Mouse (Mus musculus) forebrain, embryonic 10.5 days (tissue): ENCODE measurements around the gene Pgls. TPM values are rescaled to one million over a fixed set of nuclear protein-coding genes. Genes with fewer than 3 reads are reported as not detected.

Experiments
- DNase-seq: peaks from one replicate; pipeline ENCODE4 v3.0.0-alpha.2; 2017; ENCODE audit warnings: low spot score; ENCODE audit errors: extremely low spot score
- H3K27ac ChIP-seq: fragments of 300-500 bp; sonication (generic); 2 replicates; pipeline ENCODE4 v1.5.1; 2016; ENCODE audit warnings: mild to moderate bottlenecking
- H3K27me3 ChIP-seq: fragments of 300-500 bp; sonication (generic); 2 replicates; pipeline ENCODE4 v1.6.1; 2016; ENCODE audit warnings: mild to moderate bottlenecking; ENCODE audit not compliant: poor library complexity, severe bottlenecking
- H3K36me3 ChIP-seq: fragments of 300-500 bp; sonication (generic); replicated peaks from 2 replicates; pipeline ENCODE4 v1.6.1; 2016; ENCODE audit warnings: mild to moderate bottlenecking, moderate library complexity
- H3K4me1 ChIP-seq: fragments of 300-500 bp; sonication (generic); 2 replicates; pipeline ENCODE4 v1.6.1; 2016
- H3K4me3 ChIP-seq: fragments of 300-500 bp; sonication (generic); 2 replicates; pipeline ENCODE4 v1.5.1; 2016; ENCODE audit warnings: mild to moderate bottlenecking, moderate library complexity
- H3K9me3 ChIP-seq: fragments of 300-500 bp; sonication (generic); 2 replicates; pipeline ENCODE4 v1.6.1; 2016; ENCODE audit warnings: mild to moderate bottlenecking, moderate library complexity
- WGBS: fragments of 180-500 bp; shearing (Covaris S2); methylation state at CpG from one replicate; pipeline ENCODE4 v1.1.7; 2016; 5-methylcytosine and 5-hydroxymethylcytosine counted together
- polyA plus RNA-seq: library from polyadenylated mRNA; unstranded; fragments of >200 nt; fragmentation: Nextera tagmentation; extraction: Ambion mirVana; gene quantifications from 2 replicates; pipeline ENCODE4 v1.2.1, GENCODE M21; 2016

Pgls gene
- polyA plus RNA-seq, 1 experiment from 2014 or later: 266 TPM

DNA sequence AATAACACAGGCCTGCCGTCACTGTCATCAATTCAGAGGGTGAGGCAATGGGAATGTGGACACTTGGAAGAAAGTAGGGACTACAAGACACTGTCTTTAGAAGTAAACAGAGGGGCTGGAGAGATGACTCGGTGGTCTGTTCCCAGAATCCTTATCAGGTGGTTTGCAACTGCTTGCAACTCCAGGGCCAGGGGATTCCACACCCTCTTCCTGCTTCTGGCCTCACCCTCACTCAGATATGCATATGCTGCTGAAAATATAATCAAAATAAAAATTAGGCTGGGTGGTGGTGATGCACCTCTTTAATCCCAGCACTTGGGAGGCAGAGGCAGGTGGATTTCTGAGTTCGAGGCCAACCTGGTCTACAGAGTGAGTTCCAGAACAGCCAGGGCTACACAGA, 31.9 kb upstream of the Pgls start:
- peaks cover 22% of the 10 kb centered on the region for H3K4me1 ChIP-seq
- no peaks in the 10 kb centered on the region for H3K36me3 ChIP-seq
- H3K27me3 ChIP-seq: peaks cover 100% of the 10 kb centered on the region
- 79% methylated on average over 3 of the region's 3 CpGs for WGBS
- no peak overlapping the region for H3K27ac ChIP-seq
- peaks cover 7% of the 10 kb centered on the region; the same call in 1 of the 2 replicates for H3K9me3 ChIP-seq
- H3K4me3 ChIP-seq: no peak overlapping the region
- no peak for DNase-seq

DNA sequence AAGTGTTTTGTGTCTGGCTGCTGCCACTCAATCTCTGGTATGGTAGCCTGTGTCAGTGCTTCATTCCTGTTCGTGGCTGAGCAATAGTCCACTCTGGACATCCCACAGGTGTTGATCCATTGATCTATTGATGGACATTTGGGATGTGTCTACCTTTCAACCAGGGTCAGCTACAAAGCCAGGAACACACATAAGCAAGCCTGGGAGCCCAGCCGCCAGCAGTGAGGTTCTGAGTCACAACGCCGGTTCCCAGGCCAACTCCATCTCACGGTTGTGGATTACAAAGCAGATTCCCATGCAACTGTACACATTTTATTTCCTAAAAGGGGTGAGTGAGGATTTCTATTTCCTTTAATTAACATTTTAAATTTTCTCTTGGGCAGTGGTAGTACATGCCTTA, 31.2 kb upstream of the Pgls start:
- 83% methylated on average over 5 of the region's 5 CpGs for WGBS
- peaks cover 7% of the 10 kb centered on the region; the same call in 1 of the 2 replicates for H3K9me3 ChIP-seq
- H3K4me3 ChIP-seq: no peak overlapping the region
- no peaks in the 10 kb centered on the region for H3K36me3 ChIP-seq
- DNase-seq: no peak
- no peak overlapping the region for H3K27ac ChIP-seq
- H3K4me1 ChIP-seq: peaks cover 22% of the 10 kb centered on the region
- H3K27me3 ChIP-seq: peaks cover 98% of the 10 kb centered on the region

GRCm38 (mm10) chr8:71561401-71561800, 30.6 kb upstream of the Pgls start:
- H3K27me3 ChIP-seq: peaks cover 98% of the 10 kb centered on the region
- no peak overlapping the region for H3K4me3 ChIP-seq
- no peak overlapping the region for H3K27ac ChIP-seq
- peaks cover 22% of the 10 kb centered on the region for H3K4me1 ChIP-seq
- DNase-seq: peak; percentile 80
- no peaks in the 10 kb centered on the region for H3K36me3 ChIP-seq
- 4% methylated on average over 15 of the region's 15 CpGs for WGBS
- H3K9me3 ChIP-seq: peaks cover 7% of the 10 kb centered on the region; the same call in 1 of the 2 replicates

DNA sequence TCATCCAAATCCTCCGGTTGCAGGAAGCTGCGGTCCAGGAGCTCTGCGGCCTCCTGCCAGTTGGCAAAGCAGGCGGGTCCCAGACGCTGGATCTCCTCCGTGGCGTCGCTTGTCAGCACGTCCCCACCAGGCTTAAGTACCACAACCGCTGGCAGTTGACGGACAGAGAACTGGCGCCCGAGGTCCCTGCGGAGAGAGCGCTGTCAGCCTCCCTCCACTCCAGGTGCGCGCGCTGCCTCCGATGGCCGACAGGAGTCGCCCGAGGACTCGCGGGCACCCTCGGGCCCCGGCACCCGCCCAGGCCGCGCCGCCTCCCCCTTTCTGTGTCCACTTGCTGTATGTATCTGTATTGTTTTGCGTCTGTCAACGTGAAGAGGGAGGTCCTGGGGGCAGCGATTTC, 29.2 kb upstream of the Pgls start:
- Histone ChIP-seq H3K36me3 (no peaks in the 10 kb centered on the region), H3K27me3 (peaks cover 98% of the 10 kb centered on the region), H3K27ac (0 out of 2 replicates have a peak overlapping the region, but pooled peaks have one; percentile 26), H3K4me1 (peaks cover 22% of the 10 kb centered on the region), H3K4me3 (peak overlapping the region; percentile 40), H3K9me3 (peaks cover 7% of the 10 kb centered on the region; the same call in 1 of the 2 replicates)
- DNase-seq: peak; percentile 70
- WGBS: under 1% methylated on average over 33 of the region's 33 CpGs

DNA sequence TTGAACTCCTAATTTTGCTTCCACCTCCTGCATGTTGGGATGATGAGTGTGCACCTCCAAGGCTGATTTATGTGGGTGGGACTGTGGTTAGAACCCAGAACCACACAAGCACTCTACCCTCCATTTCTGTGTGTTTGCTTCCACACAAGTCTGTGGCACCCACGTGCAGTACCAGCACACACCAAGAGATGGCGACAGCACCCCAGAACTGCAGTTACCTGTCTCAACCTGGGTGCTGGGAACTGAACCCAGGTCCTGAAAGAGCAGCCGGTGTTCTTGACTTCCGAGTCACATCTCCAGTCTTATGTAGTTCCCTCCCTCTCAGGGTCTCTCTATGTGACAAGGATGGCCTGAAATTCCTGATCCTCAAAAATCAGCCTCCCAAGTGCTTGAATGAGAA, 28.0 kb upstream of the Pgls start:
- Histone ChIP-seq H3K36me3 (no peaks in the 10 kb centered on the region), H3K4me1 (peaks cover 20% of the 10 kb centered on the region), H3K27ac (no peak overlapping the region), H3K27me3 (peaks cover 98% of the 10 kb centered on the region), H3K4me3 (no peak overlapping the region), H3K9me3 (peaks cover 7% of the 10 kb centered on the region; the same call in 1 of the 2 replicates)
- 86% methylated on average over 4 of the region's 4 CpGs for WGBS
- no peak for DNase-seq

GRCm38 (mm10) chr8:71566501-71566900, 25.5 kb upstream of the Pgls start, which contains the start of gene Nxnl1:
Nxnl1 (minus strand) TSS chr8:71566601.
- Histone ChIP-seq H3K4me1 (peaks cover 42% of the 10 kb centered on the region), H3K9me3 (peaks cover 7% of the 10 kb centered on the region; the same call in 1 of the 2 replicates), H3K4me3 (no peak within 1 kb of the TSS), H3K27me3 (peaks cover 77% of the 10 kb centered on the region), H3K27ac (no peak within 1 kb of the TSS), H3K36me3 (no peaks in the 10 kb centered on the region)
- no peak for DNase-seq
- WGBS: 57% methylated on average over 3 of the region's 3 CpGs

DNA sequence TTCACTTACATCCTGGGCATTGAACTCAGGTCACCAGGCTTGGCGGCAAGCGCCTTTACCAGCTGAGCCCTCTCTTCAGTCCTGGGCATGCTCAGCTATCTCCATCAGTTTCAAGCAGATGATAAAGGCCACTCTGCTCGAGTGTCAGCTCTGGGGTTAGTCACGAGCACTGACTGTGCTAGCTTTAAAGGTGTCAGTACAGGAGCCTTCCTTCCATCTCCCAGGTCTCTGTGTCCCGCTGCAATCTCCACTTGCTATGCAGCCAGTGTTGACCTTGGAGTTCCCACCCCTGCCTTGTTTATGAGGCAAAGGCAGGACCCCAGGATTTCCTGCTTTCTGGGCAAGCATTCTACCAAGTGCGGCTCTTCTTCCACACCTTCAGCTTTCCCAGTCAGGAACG, 24.4 kb upstream of the Pgls start:
- Histone ChIP-seq H3K4me3 (no peak overlapping the region), H3K36me3 (no peaks in the 10 kb centered on the region), H3K27ac (no peak overlapping the region), H3K9me3 (peaks cover 7% of the 10 kb centered on the region; the same call in 1 of the 2 replicates), H3K27me3 (peaks cover 73% of the 10 kb centered on the region), H3K4me1 (peaks cover 40% of the 10 kb centered on the region)
- DNase-seq: no peak
- 80% methylated on average over 7 of the region's 7 CpGs for WGBS

DNA sequence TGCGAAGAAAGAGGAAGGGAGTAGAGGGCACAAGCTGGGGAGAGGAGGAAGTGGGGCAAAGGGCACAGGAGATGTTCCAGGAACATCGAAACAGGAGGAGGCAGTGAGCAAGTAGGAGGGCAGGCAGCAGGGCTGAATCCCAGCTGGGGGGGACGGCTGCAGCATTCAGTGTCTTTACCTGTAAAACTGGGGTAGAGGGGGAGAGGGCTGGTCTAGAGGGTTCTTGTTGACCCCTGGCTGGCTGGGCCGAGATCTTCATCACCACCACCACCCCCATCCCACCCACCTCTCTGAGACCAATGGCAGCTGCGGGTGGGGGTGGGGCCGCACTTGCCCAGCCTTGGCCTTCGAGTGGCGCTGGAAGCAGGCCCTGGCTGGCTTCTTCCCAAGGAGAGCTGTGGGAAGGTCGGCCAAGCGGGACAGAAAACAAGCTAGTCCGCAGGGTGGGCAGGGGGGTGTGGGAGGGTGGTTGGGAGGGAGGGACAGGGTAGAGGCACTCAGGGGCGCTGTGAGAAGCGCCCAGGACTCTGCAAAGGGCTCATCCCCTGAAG, 23.5 kb upstream of the Pgls start, which contains the start of gene Slc27a1:
Gene Slc27a1 (plus strand): TSS at position 496 of the 551 bp plus-strand sequence.
- H3K4me1 ChIP-seq: peaks cover 41% of the 10 kb centered on the region
- H3K27ac ChIP-seq: peak within 1 kb of the TSS; percentile 82
- 12% methylated on average over 13 of the region's 13 CpGs for WGBS
- no peaks in the 10 kb centered on the region for H3K36me3 ChIP-seq
- peak within 1 kb of the TSS; percentile 67 for H3K4me3 ChIP-seq
- peaks cover 7% of the 10 kb centered on the region; the same call in 1 of the 2 replicates for H3K9me3 ChIP-seq
- peaks cover 64% of the 10 kb centered on the region for H3K27me3 ChIP-seq
- no peak for DNase-seq

DNA sequence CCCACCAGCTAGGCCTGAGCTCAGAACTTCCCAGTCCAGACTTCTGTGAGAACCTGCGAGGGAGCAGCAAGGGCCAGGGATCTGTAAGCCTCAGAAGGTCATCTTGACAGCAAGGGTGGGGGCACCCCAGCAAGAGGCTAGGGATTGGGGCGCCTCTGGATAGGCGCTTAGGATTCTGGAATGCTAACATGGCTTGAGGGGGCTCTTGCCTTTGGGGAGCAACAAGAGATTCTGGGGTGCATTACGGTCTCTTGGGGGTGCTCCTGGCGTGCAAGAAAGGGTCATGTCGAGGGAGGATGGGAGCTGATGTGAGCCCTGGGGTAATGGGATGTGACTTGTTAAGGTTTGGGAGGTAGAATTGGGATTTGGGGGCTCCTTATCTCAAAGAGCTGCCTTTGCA, 23.0 kb upstream of the Pgls start:
- H3K27me3 ChIP-seq: peaks cover 60% of the 10 kb centered on the region
- WGBS: 17% methylated on average over 6 of the region's 6 CpGs
- no peak for DNase-seq

DNA sequence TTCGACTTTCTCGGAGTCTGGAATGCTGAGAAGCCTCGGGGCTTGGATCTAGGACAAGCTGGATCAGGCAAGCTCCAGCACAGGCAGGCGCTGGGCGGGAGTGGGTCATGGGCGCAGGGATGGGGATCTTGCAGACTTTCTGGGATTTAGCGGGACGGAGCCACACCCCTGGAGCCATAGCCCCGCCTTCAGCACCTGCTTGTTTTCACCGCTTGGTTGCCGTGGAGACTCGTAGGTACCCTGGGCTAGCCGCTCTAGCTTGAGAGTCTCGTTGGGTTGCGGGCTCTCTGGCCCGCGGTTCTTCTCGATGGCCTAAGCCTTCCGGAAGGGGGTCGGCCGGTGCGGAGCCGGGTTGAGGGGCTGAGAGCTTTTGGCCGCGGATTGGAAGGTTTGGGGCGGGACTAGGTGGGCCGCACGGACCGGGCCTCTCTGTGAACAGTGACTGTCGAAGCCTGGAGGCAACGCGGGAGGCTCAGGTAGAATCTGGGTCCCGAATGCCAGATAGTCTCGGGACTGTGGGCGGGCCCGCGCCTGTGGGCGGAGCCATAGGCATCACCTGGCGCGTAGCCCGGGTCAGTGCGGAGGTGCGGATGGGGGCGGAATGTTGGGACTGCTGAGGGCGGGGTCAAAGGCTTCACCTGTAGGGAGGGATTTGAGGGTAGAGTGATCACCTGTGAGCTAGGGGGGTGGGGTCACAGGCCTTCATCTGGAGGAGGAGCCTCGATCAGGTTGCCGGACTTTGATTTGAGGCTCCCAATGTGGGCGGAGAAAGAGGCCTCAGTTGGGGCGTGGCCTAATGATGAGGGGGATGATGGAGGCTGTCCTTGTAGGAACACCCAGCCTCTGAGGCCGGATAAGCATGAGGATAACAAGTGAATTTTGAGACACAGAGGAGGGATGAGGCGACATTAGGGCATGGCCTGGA, 22.3 kb upstream of the Pgls start:
- Histone ChIP-seq H3K4me1 (peaks cover 41% of the 10 kb centered on the region), H3K4me3 (peak overlapping the region; percentile 67), H3K36me3 (no peaks in the 10 kb centered on the region), H3K27ac (peak overlapping the region; percentile 82), H3K9me3 (no peaks in the 10 kb centered on the region), H3K27me3 (peaks cover 53% of the 10 kb centered on the region)
- DNase-seq: peak; percentile 89
- under 1% methylated on average over 51 of the region's 51 CpGs for WGBS

More for the DNA sequence above, 23.0 kb upstream of the Pgls start:
- H3K4me1 ChIP-seq: peaks cover 41% of the 10 kb centered on the region
- peak overlapping the region; percentile 67 for H3K4me3 ChIP-seq
- H3K27ac ChIP-seq: peak overlapping the region; percentile 82
- H3K36me3 ChIP-seq: no peaks in the 10 kb centered on the region
- H3K9me3 ChIP-seq: peaks cover 5% of the 10 kb centered on the region; the same call in 1 of the 2 replicates

DNA sequence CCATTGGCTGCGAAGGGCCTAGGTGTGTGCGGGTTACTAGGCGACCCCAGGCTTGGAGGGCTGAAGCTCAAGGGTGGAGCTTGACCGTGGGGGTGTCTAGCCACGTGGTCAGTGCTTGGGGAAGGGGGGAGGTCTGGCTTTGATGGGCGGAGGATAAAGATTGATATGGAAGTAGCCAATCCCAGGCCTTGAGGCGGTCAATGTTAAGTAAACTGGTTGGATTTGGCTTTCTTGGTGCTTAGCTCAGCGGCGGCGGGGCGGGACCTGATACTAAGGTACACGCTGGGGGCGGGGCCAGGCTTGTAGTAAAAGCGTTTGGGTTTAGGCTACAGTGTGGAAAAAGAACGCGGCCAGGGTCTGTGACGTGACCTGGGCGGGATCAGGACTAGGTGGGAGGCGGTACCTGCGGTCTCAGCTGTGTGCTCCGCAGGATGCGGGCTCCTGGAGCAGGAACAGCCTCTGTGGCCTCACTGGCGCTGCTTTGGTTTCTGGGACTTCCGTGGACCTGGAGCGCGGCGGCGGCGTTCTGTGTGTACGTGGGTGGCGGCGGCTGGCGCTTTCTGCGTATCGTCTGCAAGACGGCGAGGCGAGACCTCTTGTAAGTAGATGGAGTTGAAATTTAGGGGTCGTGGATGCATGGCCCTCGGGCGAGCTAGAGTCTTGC, 21.6 kb upstream of the Pgls start:
- WGBS: under 1% methylated on average over 41 of the region's 41 CpGs
- DNase-seq: peak; percentile 89
- peaks cover 47% of the 10 kb centered on the region for H3K27me3 ChIP-seq

DNA sequence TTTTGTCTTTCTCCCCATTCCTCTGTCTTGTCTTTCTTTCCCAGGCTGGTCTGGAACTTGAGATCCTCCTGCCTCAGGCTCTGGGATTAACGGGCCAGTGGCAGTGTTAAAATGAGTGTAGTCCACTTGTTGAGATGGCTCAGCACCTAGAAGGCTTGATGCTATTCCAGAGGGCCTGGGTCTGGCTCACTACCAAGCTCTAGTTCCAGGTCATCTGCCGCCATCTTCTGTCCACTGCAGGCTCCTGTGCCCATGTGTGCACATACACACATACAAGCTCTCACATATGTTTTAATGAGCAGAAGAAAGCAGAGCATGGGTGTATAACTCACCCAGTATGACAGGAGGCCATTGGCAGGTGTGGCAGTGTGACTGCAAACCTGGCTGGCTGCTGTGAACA, 19.9 kb upstream of the Pgls start:
- H3K4me1 ChIP-seq: peaks cover 41% of the 10 kb centered on the region
- no peak for DNase-seq
- peaks cover 30% of the 10 kb centered on the region for H3K27me3 ChIP-seq
- WGBS: 94% methylated on average over 2 of the region's 2 CpGs
- no peak overlapping the region for H3K4me3 ChIP-seq
- no peak overlapping the region for H3K27ac ChIP-seq
- no peaks in the 10 kb centered on the region for H3K9me3 ChIP-seq
- no peaks in the 10 kb centered on the region for H3K36me3 ChIP-seq

More for the DNA sequence above, 21.6 kb upstream of the Pgls start:
- Histone ChIP-seq H3K27ac (peak overlapping the region; percentile 82), H3K9me3 (no peaks in the 10 kb centered on the region), H3K36me3 (no peaks in the 10 kb centered on the region), H3K4me1 (peaks cover 41% of the 10 kb centered on the region), H3K4me3 (peak overlapping the region; percentile 67)
